Mouse (Mus musculus): ENCODE measurements around the gene Setd5.

Gene Setd5

GRCm38 (mm10) chr6:113194841-113195595 is 117.9 kb downstream of the Setd5 start, which contains the start of gene Lhfpl4:
Gene Lhfpl4 (minus strand): TSS chr6:113195384.
- peak; percentile 78 for DNase-seq

GRCm38 (mm10) chr6:113195596-113195992 is 118.4 kb downstream of the Setd5 start:
- peak; percentile 39 for DNase-seq
